In the genomic region with DNA sequence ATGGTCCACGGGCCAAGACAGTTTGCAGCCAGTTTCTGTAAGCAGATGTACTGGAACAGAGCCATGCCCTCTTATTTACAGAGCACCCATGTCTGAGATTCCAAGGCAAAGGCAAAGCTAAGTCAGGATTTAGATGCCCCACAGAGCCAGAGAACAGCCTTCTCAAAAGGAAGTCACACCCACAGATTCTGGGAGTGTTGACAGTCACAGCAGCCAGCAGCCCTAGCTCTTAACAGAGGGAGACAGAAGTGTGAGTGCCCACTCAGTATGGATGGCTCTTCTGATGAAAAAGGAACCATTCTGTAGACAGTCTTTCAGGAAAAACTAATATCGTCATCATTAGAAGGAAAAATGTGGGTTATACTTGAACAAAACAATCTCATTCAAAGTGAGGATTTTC, we compare ENCODE assay signal across 35 mouse cellular contexts.
DNase-seq lines count a peak whose midpoint lies in the region; ATAC-seq and TF ChIP-seq lines count a peak whose summit lies in the region.
"Had no signal": no experiment of that assay in that cellular context is flagged by ENCODE, and none has a peak within 500 bp of the region (broad histone marks: within the 10 kb centered on the region; RNA-seq: fewer than 3 reads in every experiment).

No protein-coding gene starts in this region.

- H3K4me2 ChIP-seq in lung, embryonic 14.5 days, result no peak overlapping the region
- no peak overlapping the region for H3K4me2 ChIP-seq in forebrain, postnatal 0 days (ENCODE audit: low read depth)
- H3K4me2 ChIP-seq: embryonic facial prominence, embryonic 12.5 days; heart, embryonic 11.5 days; hindbrain, embryonic 12.5 days; intestine, embryonic 15.5 days; limb, embryonic 12.5 days; liver, embryonic 15.5 days; midbrain, embryonic 15.5 days; neural tube, embryonic 15.5 days; stomach, embryonic 15.5 days had no signal

- no peaks in the 10 kb centered on the region for H3K9me3 ChIP-seq in lung, embryonic 14.5 days (ENCODE audit: low read depth, low read length)
- no peaks in the 10 kb centered on the region for H3K9me3 ChIP-seq in forebrain, postnatal 0 days (ENCODE audit: low read length)
- H3K9me3 ChIP-seq: embryonic facial prominence, embryonic 12.5 days; G1E; hindbrain, embryonic 12.5 days; intestine, embryonic 15.5 days; limb, embryonic 12.5 days; liver, embryonic 15.5 days; midbrain, embryonic 10.5 days; midbrain, embryonic 15.5 days; neural tube, embryonic 15.5 days; stomach, embryonic 15.5 days had no signal

- no peak for TF ChIP-seq CTCF in lung, embryonic 14.5 days (IDR thresholded peaks at IDR 0.05; ENCODE audit: low read depth)
- TF ChIP-seq CTCF in forebrain, postnatal 0 days (IDR thresholded peaks at IDR 0.05; ENCODE audit: low read depth), result no peak

- H3K36me3 ChIP-seq in lung, embryonic 14.5 days (ENCODE audit: insufficient read depth), result no peaks in the 10 kb centered on the region
- no peaks in the 10 kb centered on the region for H3K36me3 ChIP-seq in forebrain, postnatal 0 days (ENCODE audit: insufficient read depth)
- H3K36me3 ChIP-seq: embryonic facial prominence, embryonic 12.5 days; G1E; hindbrain, embryonic 12.5 days; intestine, embryonic 15.5 days; limb, embryonic 12.5 days; liver, embryonic 15.5 days; midbrain, embryonic 10.5 days; midbrain, embryonic 15.5 days; neural tube, embryonic 15.5 days; stomach, embryonic 15.5 days had no signal

- peak; percentile 25 to 63 for DNase-seq in frontal cortex, adult 2 months (ENCODE audit: extremely low spot score in 1 of 2, low spot score in 1 of 2)
- no peak for DNase-seq in frontal cortex, postnatal 25 days (ENCODE audit: low spot score in 2 of 2)
- peak; percentile 16 for DNase-seq in lung, embryonic 14.5 days
- DNase-seq in lung, postnatal 36 days, result no peak
- peak; percentile 45 for DNase-seq in adipocyte (ENCODE audit: low spot score)
- DNase-seq in left cerebral cortex, postnatal 14 days (ENCODE audit: low spot score in 2 of 2), result peak; percentile 21 to 31
- no peak for DNase-seq in forebrain, postnatal 0 days
- DNase-seq: adrenal gland, postnatal 10 days; cerebellum, adult 11 months; cerebellum, adult 9-11 months; embryo, embryonic 11 days; gastrocnemius, adult 2 months; gastrocnemius, postnatal 36 days; heart, adult 18-20 months; heart, postnatal 36 days; kidney, adult 2 months; kidney, postnatal 36 days; layer of hippocampus, postnatal 36 days; thymus, postnatal 4 days had no signal

- no peak overlapping the region for H3K27ac ChIP-seq in lung, embryonic 14.5 days (ENCODE audit: low read depth)
- H3K27ac ChIP-seq in forebrain, postnatal 0 days (ENCODE audit: low read depth, low read length), result no peak overlapping the region
- H3K27ac ChIP-seq: embryonic facial prominence, embryonic 12.5 days; gastrocnemius, adult 2 months; hindbrain, embryonic 12.5 days; hindbrain, postnatal 0 days; intestine, embryonic 15.5 days; layer of hippocampus, adult 2 months; limb, embryonic 12.5 days; liver, embryonic 15.5 days; macrophage; midbrain, embryonic 10.5 days; midbrain, embryonic 15.5 days; neural tube, embryonic 15.5 days; stomach, embryonic 15.5 days had no signal

- no peak for ATAC-seq in lung, embryonic 14.5 days (ENCODE audit: insufficient read depth)
- no peak for ATAC-seq in forebrain, postnatal 0 days
- ATAC-seq: forebrain, embryonic 14.5 days; hindbrain, postnatal 0 days; intestine, embryonic 15.5 days; lung, postnatal 0 days; midbrain, embryonic 15.5 days had no signal

- H3K27me3 ChIP-seq in lung, embryonic 14.5 days (ENCODE audit: insufficient read depth, low read length), result no peaks in the 10 kb centered on the region
- no peaks in the 10 kb centered on the region for H3K27me3 ChIP-seq in forebrain, postnatal 0 days (ENCODE audit: insufficient read depth, low read length)
- H3K27me3 ChIP-seq: embryonic facial prominence, embryonic 12.5 days; hindbrain, embryonic 12.5 days; intestine, embryonic 15.5 days; limb, embryonic 12.5 days; liver, embryonic 15.5 days; midbrain, embryonic 15.5 days; neural tube, embryonic 15.5 days; stomach, embryonic 15.5 days had no signal

- WGBS in lung, embryonic 14.5 days, result 54% methylated on average over 2 of the region's 2 CpGs
- 66% methylated on average over 2 of the region's 2 CpGs for WGBS in forebrain, postnatal 0 days

- intact Hi-C loops in left cerebral cortex, postnatal 14 days (cut with DNase I), result no loop called here

- H3K4me3 ChIP-seq in lung, embryonic 14.5 days (ENCODE audit: low read depth, low read length), result no peak overlapping the region
- no peak overlapping the region for H3K4me3 ChIP-seq in forebrain, postnatal 0 days (ENCODE audit: low read depth, low read length)
- H3K4me3 ChIP-seq: embryonic facial prominence, embryonic 12.5 days; gastrocnemius, adult 2 months; hindbrain, embryonic 12.5 days; intestine, embryonic 15.5 days; layer of hippocampus, adult 2 months; limb, embryonic 12.5 days; liver, embryonic 15.5 days; midbrain, embryonic 10.5 days; midbrain, embryonic 15.5 days; neural tube, embryonic 15.5 days; stomach, embryonic 15.5 days had no signal

- no peak overlapping the region for H3K9ac ChIP-seq in lung, embryonic 14.5 days
- H3K9ac ChIP-seq in forebrain, postnatal 0 days, result no peak overlapping the region
- H3K9ac ChIP-seq: embryonic facial prominence, embryonic 12.5 days; hindbrain, embryonic 12.5 days; intestine, embryonic 15.5 days; limb, embryonic 12.5 days; liver, embryonic 15.5 days; midbrain, embryonic 15.5 days; neural tube, embryonic 15.5 days; stomach, embryonic 15.5 days had no signal

- no peaks in the 10 kb centered on the region for H3K4me1 ChIP-seq in lung, embryonic 14.5 days (ENCODE audit: insufficient read depth)
- no peaks in the 10 kb centered on the region for H3K4me1 ChIP-seq in forebrain, postnatal 0 days (ENCODE audit: insufficient read depth)
- H3K4me1 ChIP-seq: hindbrain, embryonic 12.5 days; intestine, embryonic 15.5 days; liver, embryonic 15.5 days; midbrain, embryonic 15.5 days; neural tube, embryonic 15.5 days; stomach, embryonic 15.5 days had no signal

Comparison
In these comparisons a context has a peak if more than half of its experiments do, and no peak if none do; other contexts are left out.
1. DNase-seq: peak in frontal cortex, adult 2 months (2 of 2), lung, embryonic 14.5 days (single experiment), adipocyte (single experiment) and left cerebral cortex, postnatal 14 days (2 of 2); none in frontal cortex, postnatal 25 days (0 of 2), lung, postnatal 36 days (single experiment) and forebrain, postnatal 0 days (single experiment).